Mouse (Mus musculus) embryonic fibroblast, embryonic 13.5 days (primary cell): ENCODE results near the gene Myo1b.

ENCODE experiments used
- CTCF ChIP-seq: IDR thresholded peaks from 2 replicates; pipeline ENCODE4 v1.5.1; 2011; ENCODE audit warnings: mild to moderate bottlenecking, control low read depth, low read length, moderate library complexity, borderline replicate concordance; ENCODE audit not compliant: insufficient read depth
- POLR2A ChIP-seq: IDR thresholded peaks from 2 replicates; pipeline ENCODE4 v1.6.1; 2011; ENCODE audit warnings: low read depth, mild to moderate bottlenecking, control low read depth, low read length, moderate library complexity

DNA sequence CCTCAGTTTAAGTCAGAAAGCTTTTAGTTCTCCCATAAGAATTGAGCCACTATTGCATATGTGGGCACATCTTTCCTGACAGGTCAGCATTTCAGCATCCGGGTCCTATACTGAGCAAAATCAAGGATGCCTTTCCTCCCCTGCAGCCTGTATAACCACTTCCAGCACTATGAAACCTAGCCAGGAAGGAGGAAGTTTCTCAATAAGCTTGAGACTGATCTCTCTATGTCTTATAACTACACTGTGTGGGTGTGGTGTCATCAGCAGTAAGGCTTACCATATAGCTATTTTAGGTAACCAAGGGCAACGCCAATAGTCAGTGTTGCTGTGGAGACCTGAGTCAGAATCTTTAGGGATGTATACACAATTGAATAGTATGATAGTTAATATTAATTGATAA is 48.8 kb upstream of the Myo1b start:
- no peak for TF ChIP-seq CTCF
- TF ChIP-seq POLR2A: no peak
